14 mouse cellular contexts compared by ENCODE assay signal in the genomic region with DNA sequence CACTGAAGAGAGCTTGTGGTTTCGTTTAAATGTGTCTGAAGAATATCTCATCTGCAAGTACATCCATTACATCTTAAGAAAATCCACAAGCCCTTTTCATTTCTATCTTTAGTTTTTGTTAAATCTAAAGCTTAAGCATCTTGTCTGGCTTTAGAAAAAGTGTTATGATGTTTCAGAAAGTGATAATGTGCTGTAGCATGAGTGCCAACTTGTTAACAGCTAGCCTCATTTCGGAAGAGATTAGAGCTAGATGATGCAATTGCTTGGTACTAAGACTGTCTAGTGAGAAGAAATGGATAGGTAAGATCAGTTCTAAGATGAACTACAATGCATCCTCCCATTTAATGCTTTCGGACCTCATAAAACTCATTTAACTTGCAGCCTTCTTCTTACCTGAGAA.
"Had no signal": no experiment of that assay in that cellular context is flagged by ENCODE, and none has a peak within 500 bp of the region (broad histone marks: within the 10 kb centered on the region; RNA-seq: fewer than 3 reads in every experiment).

No protein-coding gene starts in this region.

- H3K4me3 ChIP-seq: kidney, embryonic 15.5 days; limb, embryonic 13.5 days; midbrain, embryonic 12.5 days; neural tube, embryonic 13.5 days had no signal

- H3K9ac ChIP-seq: kidney, embryonic 15.5 days; limb, embryonic 13.5 days; liver, embryonic 14.5 days; midbrain, embryonic 12.5 days; neural tube, embryonic 13.5 days had no signal

- H3K4me1 ChIP-seq: kidney, embryonic 15.5 days; limb, embryonic 13.5 days; midbrain, embryonic 12.5 days; neural tube, embryonic 13.5 days had no signal

- H3K4me2 ChIP-seq: kidney, embryonic 15.5 days; limb, embryonic 13.5 days; midbrain, embryonic 12.5 days; neural tube, embryonic 13.5 days had no signal

- H3K27ac ChIP-seq: kidney, embryonic 15.5 days; limb, embryonic 13.5 days; liver, embryonic 14.5 days; midbrain, embryonic 12.5 days; neural tube, embryonic 13.5 days had no signal

- H3K27me3 ChIP-seq: kidney, embryonic 15.5 days; limb, embryonic 13.5 days; midbrain, embryonic 12.5 days; neural tube, embryonic 13.5 days had no signal

- ATAC-seq: midbrain, embryonic 16.5 days had no signal

- H3K36me3 ChIP-seq: kidney, embryonic 15.5 days; limb, embryonic 13.5 days; midbrain, embryonic 12.5 days; neural tube, embryonic 13.5 days had no signal

- H3K9me3 ChIP-seq: kidney, embryonic 15.5 days; limb, embryonic 13.5 days; midbrain, embryonic 12.5 days; neural tube, embryonic 13.5 days had no signal

- DNase-seq: kidney, adult 2 months; kidney, postnatal 14 days; layer of hippocampus, postnatal 36 days; left cerebral cortex, postnatal 4 days; lung, adult 18-20 months; retina, postnatal 1 day; right cerebral cortex, postnatal 25 days; thymus, postnatal 4 days had no signal
